Mouse (Mus musculus) right cerebral cortex, postnatal 10 days (tissue): Measurements from ENCODE around the gene Ppm1b.

Experiments used
- DNase-seq, 2 experiments: peaks; one replicate each; pipeline ENCODE4 v3.0.0; 2021; ENCODE audit warnings: low spot score in 2 of 2

Gene Ppm1b

DNA sequence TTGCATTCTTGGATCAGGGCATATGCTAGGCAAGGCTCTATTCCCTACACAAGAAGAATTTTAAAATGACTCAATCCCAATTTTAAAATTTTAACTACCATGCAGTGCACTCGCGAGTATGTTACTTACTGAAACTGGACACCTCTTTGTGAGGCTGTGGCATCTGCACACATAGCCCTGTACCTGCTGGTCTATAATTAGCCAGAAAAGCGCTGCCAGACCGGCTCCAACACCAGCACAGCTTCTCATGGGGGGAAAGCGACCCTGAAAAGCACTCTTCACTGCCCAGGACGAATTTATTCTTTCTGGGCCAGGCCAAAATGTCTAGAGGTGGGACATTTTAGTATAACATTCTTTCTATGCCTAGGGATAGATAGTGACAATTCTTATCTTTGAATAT is 114.1 kb downstream of the Ppm1b start:
- DNase-seq = no peak

DNA sequence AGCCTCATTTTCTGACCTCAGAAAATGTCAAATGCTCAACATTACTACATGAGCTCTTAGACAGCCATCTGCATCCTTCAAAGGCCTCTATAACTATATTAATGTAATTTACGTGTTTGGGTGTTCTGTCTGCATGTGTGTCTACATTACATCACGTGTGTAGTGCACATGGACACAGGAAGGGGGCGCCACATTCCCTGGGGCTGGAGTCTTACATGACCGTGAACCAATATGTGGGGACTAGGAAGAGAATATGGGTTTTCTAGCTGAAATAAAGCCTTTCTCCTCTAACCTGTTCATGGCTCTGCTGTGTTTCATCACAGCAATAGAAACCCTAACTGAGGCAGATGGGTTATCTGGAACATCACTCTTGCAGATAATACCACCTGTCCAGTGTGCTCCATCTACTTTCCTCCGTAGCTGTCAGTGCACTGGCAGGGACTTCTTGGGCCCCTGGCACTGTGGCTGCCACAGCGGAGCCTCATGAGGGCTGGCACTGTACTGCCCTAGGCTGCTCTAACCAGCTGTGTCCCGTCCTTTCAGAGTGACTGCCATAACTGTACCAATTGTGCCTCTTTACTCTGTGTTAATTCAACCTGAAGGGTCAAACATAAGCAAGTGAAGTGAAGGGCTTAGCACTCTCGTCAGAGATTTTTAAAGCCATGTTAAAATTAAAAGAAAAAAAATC is 114.7 kb downstream of the Ppm1b start:
- no peak for DNase-seq

DNA sequence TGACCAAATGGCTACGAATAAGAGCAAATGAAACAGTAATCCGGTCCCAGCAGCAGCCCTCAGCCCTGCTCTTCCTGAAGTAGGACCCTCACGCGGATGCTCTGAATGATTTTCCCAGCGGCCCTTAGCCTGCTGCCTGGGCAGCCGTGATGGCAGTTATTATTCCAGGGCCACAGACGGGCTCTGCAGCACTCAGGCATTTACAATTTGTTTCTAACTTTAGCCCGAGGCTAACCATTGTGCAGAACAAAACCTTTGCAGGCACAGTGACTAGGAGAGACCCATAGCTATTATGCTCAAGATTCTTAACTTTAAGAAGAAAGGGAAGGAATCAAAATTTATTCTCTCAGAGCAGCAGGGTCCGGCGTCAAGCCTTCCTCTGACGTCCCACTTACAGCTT is 115.8 kb downstream of the Ppm1b start:
- no peak for DNase-seq

DNA sequence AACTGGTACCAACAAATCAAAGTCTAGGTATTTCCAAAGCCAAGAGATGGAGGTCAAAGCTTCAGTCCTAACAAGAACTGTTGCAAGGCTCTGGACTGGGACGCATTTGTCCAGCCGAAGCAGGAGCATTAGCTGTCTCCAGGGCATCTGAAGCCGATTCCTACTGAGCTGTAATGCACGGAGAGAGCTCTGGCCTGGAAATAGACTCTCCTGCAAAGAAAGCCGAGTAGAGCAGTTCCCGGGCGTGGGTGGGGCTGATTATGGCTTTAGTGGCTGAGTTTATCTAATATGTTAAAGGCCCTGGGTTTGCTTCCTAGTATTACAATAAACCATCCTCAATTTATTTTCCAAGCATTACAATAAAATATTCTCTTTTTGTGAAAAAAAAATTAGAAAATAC is 116.7 kb downstream of the Ppm1b start:
- DNase-seq = no peak
